ENCODE assay signal across 9 mouse cellular contexts in the genomic region with DNA sequence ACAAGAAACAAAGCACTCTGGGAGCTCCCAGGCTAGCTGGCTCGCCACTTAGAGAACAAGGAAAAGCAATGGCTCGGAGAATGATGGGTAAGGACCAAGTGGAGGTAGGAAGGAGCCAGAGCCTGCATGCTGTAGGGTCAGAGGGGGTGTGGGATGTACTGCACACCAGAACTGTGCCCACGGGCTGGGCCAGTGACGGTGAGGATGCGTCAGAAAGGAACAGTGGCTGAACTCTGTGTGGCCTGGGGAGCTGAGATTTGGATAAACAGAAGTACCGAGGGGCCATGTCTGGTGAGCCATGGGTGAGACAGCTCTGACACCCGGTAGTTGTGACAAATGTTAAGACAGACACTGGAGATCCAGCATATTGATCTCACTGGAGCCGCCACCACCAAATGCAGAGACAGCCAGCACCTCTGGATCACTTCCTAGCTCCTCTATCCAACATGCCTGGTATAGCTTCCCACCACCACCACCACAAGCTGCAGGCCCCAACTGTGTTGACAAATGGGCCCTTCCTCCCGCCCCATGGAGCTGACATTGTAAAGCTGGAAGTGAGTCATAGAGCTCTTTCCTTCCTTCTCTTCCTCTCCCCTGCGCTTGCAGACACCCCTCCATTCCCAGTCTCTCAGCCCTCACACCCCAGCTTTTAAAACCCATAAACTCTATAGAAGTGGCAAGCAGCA. TPM values are rescaled to one million over a fixed set of nuclear protein-coding genes. Genes with fewer than 3 reads are reported as not detected.
DNase-seq lines count a peak whose midpoint lies in the region; ATAC-seq and TF ChIP-seq lines count a peak whose summit lies in the region.
"Had no signal": no experiment of that assay in that cellular context is flagged by ENCODE, and none has a peak within 500 bp of the region (broad histone marks: within the 10 kb centered on the region; RNA-seq: fewer than 3 reads in every experiment).

No protein-coding gene starts in this region.

- no peak for ATAC-seq in intestine, postnatal 0 days
- peak; percentile 63 for ATAC-seq in lung, embryonic 16.5 days (ENCODE audit: low read depth)

- H3K9me3 ChIP-seq in intestine, postnatal 0 days (ENCODE audit: control insufficient read depth): no peaks in the 10 kb centered on the region
- no peaks in the 10 kb centered on the region for H3K9me3 ChIP-seq in lung, embryonic 16.5 days (ENCODE audit: control insufficient read depth, low read length)

- H3K4me3 ChIP-seq in brown adipose tissue, adult 24 weeks (ENCODE audit: insufficient read depth, low read depth, low read length): no peak overlapping the region
- H3K4me3 ChIP-seq in intestine, postnatal 0 days (ENCODE audit: low read depth, low read length): no peak overlapping the region
- H3K4me3 ChIP-seq in lung, embryonic 16.5 days (ENCODE audit: low read length): no peak overlapping the region
- H3K4me3 ChIP-seq: myocyte had no signal

- peak overlapping the region; percentile 72 for H3K27ac ChIP-seq in brown adipose tissue, adult 24 weeks (replicated peaks; ENCODE audit: low read depth, low read length)
- H3K27ac ChIP-seq in intestine, postnatal 0 days (ENCODE audit: low read depth, low read length): peak overlapping the region; percentile 75
- peak overlapping the region; percentile 91 for H3K27ac ChIP-seq in lung, embryonic 16.5 days (ENCODE audit: low read length)

- WGBS in intestine, postnatal 0 days: 45% methylated on average over 10 of the region's 10 CpGs
- 42% methylated on average over 10 of the region's 10 CpGs for WGBS in lung, embryonic 16.5 days

- TF ChIP-seq CTCF in intestine, postnatal 0 days (IDR thresholded peaks at IDR 0.05; ENCODE audit: low read depth): no peak

- no peak overlapping the region for H3K9ac ChIP-seq in intestine, postnatal 0 days (ENCODE audit: low read depth, low read length)
- H3K9ac ChIP-seq in lung, embryonic 16.5 days (ENCODE audit: low read length): peak overlapping the region; percentile 42

- H3K4me2 ChIP-seq in intestine, postnatal 0 days (replicated peaks; ENCODE audit: low read depth): no peak overlapping the region
- peak overlapping the region; percentile 34 for H3K4me2 ChIP-seq in lung, embryonic 16.5 days (ENCODE audit: low read depth, low read length)

- H3K4me1 ChIP-seq in brown adipose tissue, adult 24 weeks (ENCODE audit: control insufficient read depth, insufficient read depth, insufficient read length, low read length): peaks cover 37% of the 10 kb centered on the region
- peaks cover 30% of the 10 kb centered on the region for H3K4me1 ChIP-seq in intestine, postnatal 0 days (replicated peaks; ENCODE audit: control insufficient read depth, insufficient read depth, low read length)
- peaks cover 49% of the 10 kb centered on the region for H3K4me1 ChIP-seq in lung, embryonic 16.5 days (replicated peaks; ENCODE audit: control insufficient read depth, insufficient read depth, low read length)

- DNase-seq in adrenal gland, adult 2 months: peak; percentile 52
- DNase-seq in adrenal gland, postnatal 10 days: no peak
- DNase-seq in Muller cell, postnatal 12 days (ENCODE audit: inconsistent ontology term): no peak
- DNase-seq in frontal cortex, adult 2 months (ENCODE audit: extremely low spot score in 1 of 2, low spot score in 1 of 2): no peak
- DNase-seq in thymus, adult 18-20 months: no peak

- H3K36me3 ChIP-seq in intestine, postnatal 0 days (ENCODE audit: control insufficient read depth, insufficient read depth): no peaks in the 10 kb centered on the region
- H3K36me3 ChIP-seq in lung, embryonic 16.5 days (ENCODE audit: control insufficient read depth, insufficient read depth, low read length): no peaks in the 10 kb centered on the region

- no peaks in the 10 kb centered on the region for H3K27me3 ChIP-seq in intestine, postnatal 0 days (replicated peaks; ENCODE audit: control insufficient read depth, insufficient read depth, low read length)
- H3K27me3 ChIP-seq in lung, embryonic 16.5 days (ENCODE audit: control insufficient read depth, insufficient read depth, low read depth, low read length): no peaks in the 10 kb centered on the region

RNA-seq across cellular contexts. Expression of a gene that starts 46.8 kb away (rescaled TPM):
- total RNA-seq in adrenal gland, adult 2 months (2021): 10 to 100 TPM; 53.6 to 87.6 TPM
- polyA plus RNA-seq in adrenal gland, adult 2 months (2012; rRNA removed): 159 and 170 TPM in 2 replicates
- 100 to 1,000 TPM in 1 of 2 experiments, 10 to 100 TPM in 1; 67.0 to 122 TPM for total RNA-seq in adrenal gland, postnatal 10 days (2021)
- polyA plus RNA-seq in brown adipose tissue, adult 24 weeks (2012; ENCODE audit: insufficient read depth, insufficient read length, missing spikeins): 90.6 and 103 TPM in 2 replicates
- polyA plus RNA-seq in intestine, postnatal 0 days (2015; fragmentation: Nextera tagmentation; extraction: Ambion mirVana): 29.6 and 32.0 TPM in 2 replicates
- 10.1 and 11.2 TPM in 2 replicates for polyA plus RNA-seq in lung, embryonic 16.5 days (2015; fragmentation: Nextera tagmentation; extraction: Ambion mirVana)
- polyA plus RNA-seq in frontal cortex, adult 2 months (2012; rRNA removed): 21.4 and 24.3 TPM in 2 replicates
